Mouse (Mus musculus) liver, embryonic 16.5 days (tissue): ENCODE data around the gene Myo1d. TPM values are rescaled to one million over a fixed set of nuclear protein-coding genes. Genes with fewer than 3 reads are reported as not detected.

Experiments used
- ATAC-seq: fragments of 200-750 bp; cut with Nextera tagmentation; 2 replicates; pipeline ENCODE4 v1.8.0; 2017; ENCODE audit warnings: low read depth, mild to moderate bottlenecking, moderate number of reproducible peaks, moderate library complexity
- H3K27ac ChIP-seq: fragments of 300-500 bp; sonication (generic); 2 replicates; pipeline ENCODE4 v1.5.1; 2014; ENCODE audit warnings: mild to moderate bottlenecking, low read length
- H3K27me3 ChIP-seq: fragments of 300-500 bp; sonication (generic); 2 replicates; pipeline ENCODE4 v1.6.1; 2014; ENCODE audit warnings: low read depth, low read length, mixed read lengths; ENCODE audit not compliant: control insufficient read depth, insufficient read depth
- H3K36me3 ChIP-seq: fragments of 300-500 bp; sonication (generic); 2 replicates; pipeline ENCODE4 v1.6.1; 2014; ENCODE audit warnings: mild to moderate bottlenecking; ENCODE audit not compliant: control insufficient read depth, insufficient read depth
- H3K4me1 ChIP-seq: fragments of 300-500 bp; sonication (generic); 2 replicates; pipeline ENCODE4 v1.6.1; 2014; ENCODE audit warnings: low read depth, low read length, mixed read lengths; ENCODE audit not compliant: control insufficient read depth
- H3K4me2 ChIP-seq: fragments of 300-500 bp; sonication (generic); 2 replicates; pipeline ENCODE4 v1.6.1; 2014; ENCODE audit warnings: low read depth, low read length, mixed read lengths
- H3K4me3 ChIP-seq: fragments of 300-500 bp; sonication (generic); 2 replicates; pipeline ENCODE4 v1.5.1; 2014; ENCODE audit warnings: low read depth, mild to moderate bottlenecking, low read length
- H3K9ac ChIP-seq: fragments of 300-500 bp; sonication (generic); 2 replicates; pipeline ENCODE4 v1.6.1; 2014; ENCODE audit warnings: low read depth, low read length
- H3K9me3 ChIP-seq: fragments of 300-500 bp; sonication (generic); replicated peaks from 2 replicates; pipeline ENCODE4 v1.6.1; 2016; ENCODE audit warnings: low read length; ENCODE audit not compliant: control insufficient read depth
- WGBS: fragments of 180-500 bp; shearing (Covaris S2); extraction: QIAGEN DNeasy Blood & Tissue Kit; methylation state at CpG from one replicate; pipeline ENCODE4 v1.1.7; 2014; ENCODE audit not compliant: insufficient replicate concordance; 5-methylcytosine and 5-hydroxymethylcytosine counted together
- polyA plus RNA-seq: library from polyadenylated mRNA; unstranded; fragments of >200 nt; fragmentation: Nextera tagmentation; extraction: Ambion mirVana; gene quantifications from 2 replicates; pipeline ENCODE4 v1.2.1, GENCODE M21; 2015

Gene Myo1d
- polyA plus RNA-seq, 1 experiment from 2014 or later: 12.3 TPM

GRCm38 (mm10) chr11:80485622-80486206 lies 294.1 kb downstream of the Myo1d start:
- no peak for ATAC-seq
- H3K9me3 ChIP-seq: no peaks in the 10 kb centered on the region
- H3K4me2 ChIP-seq: no peak overlapping the region
- no peaks in the 10 kb centered on the region for H3K27me3 ChIP-seq
- H3K36me3 ChIP-seq: no peaks in the 10 kb centered on the region
- H3K4me1 ChIP-seq: no peaks in the 10 kb centered on the region
- H3K9ac ChIP-seq: no peak overlapping the region
- H3K27ac ChIP-seq: no peak overlapping the region
- 67% methylated on average over 10 of the region's 10 CpGs for WGBS
- H3K4me3 ChIP-seq: no peak overlapping the region

- Histone ChIP-seq H3K9me3 (no peaks in the 10 kb centered on the region), H3K4me1 (no peaks in the 10 kb centered on the region), H3K4me2 (no peak overlapping the region), H3K27ac (no peak overlapping the region), H3K27me3 (no peaks in the 10 kb centered on the region), H3K36me3 (no peaks in the 10 kb centered on the region), H3K4me3 (no peak overlapping the region), H3K9ac (no peak overlapping the region)
- ATAC-seq: no peak
- whole genome bisulfite sequencing: 72% methylated on average over 9 of the region's 9 CpGs
These were observed 294.7 kb downstream of the Myo1d start for GRCm38 (mm10) chr11:80485120-80485551.

GRCm38 (mm10) chr11:80484191-80484791 lies 295.5 kb downstream of the Myo1d start:
- Histone ChIP-seq H3K9ac (no peak overlapping the region), H3K27ac (no peak overlapping the region), H3K4me2 (no peak overlapping the region), H3K36me3 (no peaks in the 10 kb centered on the region), H3K4me1 (no peaks in the 10 kb centered on the region), H3K27me3 (no peaks in the 10 kb centered on the region), H3K4me3 (no peak overlapping the region), H3K9me3 (no peaks in the 10 kb centered on the region)
- 55% methylated on average over 12 of the region's 12 CpGs for WGBS
- ATAC-seq: no peak

- 71% methylated on average over 6 of the region's 6 CpGs for WGBS
- H3K9me3 ChIP-seq: no peaks in the 10 kb centered on the region
These were observed 296.2 kb downstream of the Myo1d start for GRCm38 (mm10) chr11:80483536-80484067.

GRCm38 (mm10) chr11:80482921-80483320 lies 296.9 kb downstream of the Myo1d start:
- no peak overlapping the region for H3K4me3 ChIP-seq
- no peak overlapping the region for H3K27ac ChIP-seq
- H3K27me3 ChIP-seq: peaks cover 6% of the 10 kb centered on the region
- no peak overlapping the region for H3K9ac ChIP-seq
- ATAC-seq: no peak
- no peaks in the 10 kb centered on the region for H3K9me3 ChIP-seq
- H3K36me3 ChIP-seq: no peaks in the 10 kb centered on the region
- no peak overlapping the region for H3K4me2 ChIP-seq
- 78% methylated on average over 7 of the region's 7 CpGs for WGBS
- H3K4me1 ChIP-seq: peaks cover under 1% of the 10 kb centered on the region; the same call in 1 of the 2 replicates

More at GRCm38 (mm10) chr11:80483536-80484067, 296.2 kb downstream of the Myo1d start:
- Histone ChIP-seq H3K4me2 (no peak overlapping the region), H3K36me3 (no peaks in the 10 kb centered on the region), H3K4me1 (no peaks in the 10 kb centered on the region; the same call in 1 of the 2 replicates), H3K27me3 (peaks cover 1% of the 10 kb centered on the region), H3K9ac (no peak overlapping the region), H3K4me3 (no peak overlapping the region), H3K27ac (no peak overlapping the region)
- ATAC-seq: no peak

GRCm38 (mm10) chr11:80482347-80482746 lies 297.5 kb downstream of the Myo1d start:
- Histone ChIP-seq H3K27ac (no peak overlapping the region), H3K27me3 (peaks cover 12% of the 10 kb centered on the region), H3K4me2 (no peak overlapping the region), H3K4me3 (no peak overlapping the region), H3K4me1 (peaks cover 5% of the 10 kb centered on the region), H3K9me3 (no peaks in the 10 kb centered on the region), H3K9ac (no peak overlapping the region), H3K36me3 (no peaks in the 10 kb centered on the region)
- 71% methylated on average over 10 of the region's 10 CpGs for WGBS
- no peak for ATAC-seq

GRCm38 (mm10) chr11:80481409-80482050 lies 298.3 kb downstream of the Myo1d start:
- Histone ChIP-seq H3K27me3 (peaks cover 14% of the 10 kb centered on the region), H3K9ac (no peak overlapping the region), H3K27ac (no peak overlapping the region), H3K36me3 (no peaks in the 10 kb centered on the region), H3K4me2 (no peak overlapping the region), H3K9me3 (no peaks in the 10 kb centered on the region), H3K4me3 (no peak overlapping the region), H3K4me1 (peaks cover 10% of the 10 kb centered on the region)
- WGBS: 79% methylated on average over 13 of the region's 13 CpGs
- ATAC-seq: no peak

DNA sequence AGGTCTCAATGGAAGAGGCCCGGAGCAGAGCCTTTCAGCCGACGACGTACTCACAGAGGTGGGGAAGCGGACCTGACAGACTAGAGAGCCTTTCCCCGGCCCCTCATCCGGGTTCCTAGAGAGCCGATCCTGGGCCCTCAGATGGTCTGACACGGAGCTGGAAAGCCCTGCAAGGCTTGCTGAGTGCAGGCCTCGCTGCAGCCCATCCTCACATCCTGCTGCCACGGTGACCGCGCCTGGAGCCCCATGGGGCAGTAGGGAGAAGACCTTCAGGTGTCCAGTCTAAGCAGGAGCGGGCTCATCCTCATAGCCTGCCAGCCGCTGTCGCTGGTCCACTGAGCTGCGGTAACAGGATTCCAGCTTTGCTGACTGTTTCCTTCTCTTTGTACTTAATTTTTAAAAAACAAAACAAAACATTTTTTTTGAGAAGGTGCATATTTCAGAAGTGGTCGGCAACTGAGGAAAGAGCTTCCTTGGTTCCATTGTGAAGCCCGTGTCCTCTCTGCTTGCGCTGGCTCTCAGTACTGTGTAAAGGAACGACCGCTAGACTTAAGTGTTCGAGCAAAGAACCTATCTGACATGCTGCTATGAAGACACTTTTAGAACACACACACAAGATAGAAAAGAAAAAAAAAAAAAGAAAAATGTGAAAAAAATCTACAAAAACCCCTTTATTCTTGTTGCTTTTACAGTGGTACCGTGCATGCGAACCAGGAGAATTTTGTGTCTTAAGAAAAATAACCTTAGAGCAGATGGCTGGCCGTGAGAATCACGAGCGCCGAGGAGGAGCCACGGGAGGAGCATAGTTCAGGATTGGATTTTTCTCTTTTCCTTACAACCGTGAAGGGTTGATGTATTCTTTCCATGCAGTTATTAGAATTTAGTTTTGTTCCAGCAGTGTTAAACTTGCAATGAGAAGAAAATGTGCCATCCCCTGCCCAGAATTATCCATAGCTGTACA lies 299.6 kb downstream of the Myo1d start:
- Histone ChIP-seq H3K27ac (no peak overlapping the region), H3K27me3 (peaks cover 14% of the 10 kb centered on the region), H3K4me3 (no peak overlapping the region), H3K9ac (no peak overlapping the region), H3K4me1 (peaks cover 17% of the 10 kb centered on the region), H3K4me2 (no peak overlapping the region), H3K9me3 (no peaks in the 10 kb centered on the region), H3K36me3 (no peaks in the 10 kb centered on the region)
- ATAC-seq: no peak
- WGBS: 80% methylated on average over 31 of the region's 31 CpGs
